Mouse (Mus musculus) bone marrow, adult 2 months (tissue): Measurements from ENCODE around the gene Slc35a5. TPM values are rescaled to one million over a fixed set of nuclear protein-coding genes. Genes with fewer than 3 reads are reported as not detected.

Source experiments
- H3K27ac ChIP-seq: fragments of 200-500 bp; 2 replicates; pipeline ENCODE4 v1.5.1; 2012; ENCODE audit warnings: low read depth, mild to moderate bottlenecking, control low read depth, inconsistent platforms, low read length; ENCODE audit not compliant: control insufficient read depth, poor library complexity, insufficient read depth
- H3K4me1 ChIP-seq: fragments of 200-500 bp; 2 replicates; pipeline ENCODE4 v1.6.1; 2011; ENCODE audit warnings: low read length; ENCODE audit not compliant: control insufficient read depth, insufficient read depth
- H3K4me3 ChIP-seq: fragments of 200-500 bp; replicated peaks from 2 replicates; pipeline ENCODE3; 2011; ENCODE audit warnings: mild to moderate bottlenecking, low read depth, low read length, control low read depth; ENCODE audit not compliant: control insufficient read depth
- CTCF ChIP-seq: fragments of 200-500 bp; IDR thresholded peaks from 2 replicates; pipeline ENCODE4 v1.5.1; 2011; ENCODE audit warnings: low read length, control low read depth; ENCODE audit not compliant: control insufficient read depth, insufficient read depth
- POLR2A ChIP-seq: fragments of 200-500 bp; IDR thresholded peaks from 2 replicates; pipeline ENCODE4 v1.6.1; 2011; ENCODE audit warnings: low read depth, mild to moderate bottlenecking, control low read depth, low read length, borderline replicate concordance; ENCODE audit not compliant: control insufficient read depth
- WGBS: fragments of 180-500 bp; shearing (Covaris S2); methylation state at CpG from one replicate; pipeline ENCODE4 v1.1.7; 2018; 5-methylcytosine and 5-hydroxymethylcytosine counted together
- polyA plus RNA-seq: library from polyadenylated mRNA; stranded (reverse); fragments of >200 nt; gene quantifications from 2 replicates; pipeline ENCODE4 v1.2.4, GENCODE M21; 2011; ENCODE audit warnings: low replicate concordance; ENCODE audit not compliant: missing spikeins, insufficient read depth, insufficient read length

Slc35a5 gene
- polyA plus RNA-seq, 1 experiment: 4.4 TPM

- TF ChIP-seq CTCF (no peak), POLR2A (no peak)
- WGBS: 81% methylated on average over 10 of the region's 10 CpGs
Observed at GRCm38 (mm10) chr16:45098186-45098885, 60.2 kb downstream of the Slc35a5 start.

GRCm38 (mm10) chr16:45097467-45097866, 61.0 kb downstream of the Slc35a5 start:
- TF ChIP-seq POLR2A (no peak), CTCF (no peak)
- no peak overlapping the region for H3K27ac ChIP-seq
- 82% methylated on average over 2 of the region's 2 CpGs for WGBS
- H3K4me3 ChIP-seq: no peak overlapping the region
- H3K4me1 ChIP-seq: peaks cover 2% of the 10 kb centered on the region

More at GRCm38 (mm10) chr16:45098186-45098885, 60.2 kb downstream of the Slc35a5 start:
- H3K4me3 ChIP-seq: no peak overlapping the region
- H3K4me1 ChIP-seq: peaks cover 2% of the 10 kb centered on the region
- no peak overlapping the region for H3K27ac ChIP-seq

- TF ChIP-seq CTCF: no peak
- TF ChIP-seq POLR2A: no peak
- H3K27ac ChIP-seq: peak overlapping the region; percentile 71
- H3K4me3 ChIP-seq: peak overlapping the region; percentile 42
- WGBS: 72% methylated on average over 26 of the region's 26 CpGs
- H3K4me1 ChIP-seq: peaks cover 2% of the 10 kb centered on the region
Observed at GRCm38 (mm10) chr16:45095561-45096482, 62.7 kb downstream of the Slc35a5 start.

- WGBS: 79% methylated on average over 13 of the region's 13 CpGs
- peak overlapping the region; percentile 4 for H3K4me3 ChIP-seq
- TF ChIP-seq CTCF (no peak), POLR2A (no peak)
- H3K27ac ChIP-seq: no peak overlapping the region
- peaks cover 2% of the 10 kb centered on the region for H3K4me1 ChIP-seq
Observed at GRCm38 (mm10) chr16:45095030-45095429, 63.5 kb downstream of the Slc35a5 start.

DNA sequence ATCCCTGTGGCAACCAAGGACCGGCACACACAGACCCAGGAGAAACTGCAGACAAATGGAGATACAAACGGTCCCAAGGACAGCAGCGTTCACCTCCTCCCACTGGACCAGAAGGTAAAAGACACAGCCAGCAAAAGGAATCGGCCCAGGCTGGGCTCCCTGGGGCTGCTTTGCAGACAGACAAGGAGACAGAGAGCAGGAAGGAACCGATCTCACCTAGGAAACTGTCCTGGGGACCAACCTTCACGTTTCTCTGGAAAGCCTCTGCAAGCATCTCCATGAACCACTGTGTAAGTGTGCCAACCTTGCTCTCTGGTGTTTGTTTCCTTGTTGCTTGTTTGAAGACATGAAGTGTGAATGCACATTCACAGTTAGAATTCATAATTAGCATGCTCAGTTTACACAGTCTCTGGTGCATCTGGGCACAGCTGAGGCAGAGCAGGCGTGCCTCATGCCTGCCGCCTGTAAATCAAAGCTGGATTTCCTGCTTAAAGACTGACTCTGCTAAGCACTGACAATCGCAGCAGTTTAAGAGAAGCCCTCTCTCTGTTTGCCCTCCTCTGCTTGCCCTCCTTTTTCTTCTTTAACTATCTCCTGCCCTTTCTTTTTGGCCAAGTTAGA, 64.3 kb downstream of the Slc35a5 start:
- TF ChIP-seq POLR2A (no peak), CTCF (no peak)
- Histone ChIP-seq H3K27ac (no peak overlapping the region), H3K4me1 (peaks cover 2% of the 10 kb centered on the region), H3K4me3 (no peak overlapping the region)
- 21% methylated on average over 9 of the region's 9 CpGs for WGBS

GRCm38 (mm10) chr16:45093137-45093731, 65.3 kb downstream of the Slc35a5 start, which contains the start of gene Ccdc80:
Ccdc80 (plus strand) TSS chr16:45093402.
- WGBS: 20% methylated on average over 6 of the region's 6 CpGs
- Histone ChIP-seq H3K4me1 (peaks cover 2% of the 10 kb centered on the region), H3K4me3 (no peak within 1 kb of the TSS), H3K27ac (no peak within 1 kb of the TSS; the same call in 1 of the 2 replicates)
- TF ChIP-seq CTCF: no peak
- TF ChIP-seq POLR2A: no peak

DNA sequence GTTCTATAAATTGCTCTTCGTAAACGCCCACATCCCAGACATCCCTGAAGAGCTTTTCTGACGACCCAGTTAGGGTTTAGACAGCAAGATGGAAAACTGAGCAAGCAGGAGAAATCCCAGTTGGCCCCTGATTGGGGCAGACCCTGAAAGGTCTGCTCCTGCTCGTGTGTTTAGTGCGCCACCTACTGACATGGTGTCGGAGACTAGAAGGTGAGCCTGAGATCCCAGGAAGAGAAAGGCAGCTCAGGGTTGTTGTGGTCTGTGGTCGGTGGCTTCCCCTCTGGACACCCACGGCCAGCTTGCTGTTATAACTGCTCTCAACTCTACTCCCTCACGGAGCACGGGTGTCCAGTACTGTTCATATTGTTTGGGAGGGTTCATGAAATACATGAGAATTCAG, 68.5 kb downstream of the Slc35a5 start:
- peak overlapping the region; percentile 48 for H3K4me3 ChIP-seq
- no peak for TF ChIP-seq POLR2A
- TF ChIP-seq CTCF: peak; percentile 95
- 5% methylated on average over 10 of the region's 10 CpGs for WGBS
- H3K4me1 ChIP-seq: no peaks in the 10 kb centered on the region; the same call in 1 of the 2 replicates
- peak overlapping the region; percentile 42; the same call in 1 of the 2 replicates for H3K27ac ChIP-seq

Other genes starting within 250 kb of the Slc35a5 start
- gene Cd200r3, start 215.0 kb downstream of the Slc35a5 start, polyA plus RNA-seq: 4.6 TPM in 1 of 2 replicates, not detected in the other
- gene Ccdc80, start 65.3 kb downstream of the Slc35a5 start, polyA plus RNA-seq: 15.2 and 15.6 TPM in 2 replicates
- gene Atg3, start 79 bp upstream of the Slc35a5 start, polyA plus RNA-seq: 17.2 and 26.2 TPM in 2 replicates
- gene Btla, start 65.6 kb upstream of the Slc35a5 start, polyA plus RNA-seq: 12.7 and 20.5 TPM in 2 replicates